Mouse (Mus musculus) gastrocnemius, postnatal 36 days (tissue): ENCODE data around the gene Ints5. TPM values are rescaled to one million over a fixed set of nuclear protein-coding genes. Genes with fewer than 3 reads are reported as not detected.

Experiments used
- microRNA-seq, 2 experiments: library from miRNA; unstranded; fragments of <30 nt; microRNA quantifications; one replicate each; pipeline ENCODE4 v1.2.0; 2021
- total RNA-seq, 2 experiments: library from RNA; stranded (reverse); gene quantifications; 2 replicates each; pipeline ENCODE4 v1.2.3; 2021

Ints5 gene
- total RNA-seq, 2 experiments from 2014 or later: 8.4 to 9.4 TPM

Small RNAs within 50 kb of the gene (microRNA-seq; reads per million reads assigned to microRNA genes)
- 0 reads per million in 2 experiments for gene Mir5136

Other genes with a start within 250 kb of the Ints5 start
- not detected for gene Chrm1, start 229.2 kb upstream of the Ints5 start, total RNA-seq
- gene Slc3a2, start 169.6 kb upstream of the Ints5 start, total RNA-seq: 10 to 100 TPM; 27.9 to 30.0 TPM
- gene Wdr74, start 157.2 kb upstream of the Ints5 start, total RNA-seq: 10 to 100 TPM; 15.2 to 20.4 TPM
- under 1 TPM in 1 of 2 experiments, not detected in 1; 0.66 TPM for gene 1700092M07Rik, start 152.3 kb upstream of the Ints5 start, total RNA-seq
- gene Stx5a, start 151.6 kb upstream of the Ints5 start, total RNA-seq: 10 to 100 TPM; 19.0 to 19.9 TPM
- gene Nxf1, start 135.9 kb upstream of the Ints5 start, total RNA-seq: 10 to 100 TPM; 24.1 to 32.9 TPM
- gene Tmem223, start 122.0 kb upstream of the Ints5 start, total RNA-seq: 10 to 100 TPM; 79.6 to 84.2 TPM
- gene Tmem179b, start 118.5 kb upstream of the Ints5 start, total RNA-seq: 1 to 10 TPM; 6.1 to 8.2 TPM
- gene Taf6l, start 106.6 kb upstream of the Ints5 start, total RNA-seq: 1 to 10 TPM; 4.6 to 4.9 TPM
- 10 to 100 TPM; 32.0 to 35.4 TPM for gene Polr2g, start 94.4 kb upstream of the Ints5 start, total RNA-seq
- gene Zbtb3, start 90.5 kb upstream of the Ints5 start, total RNA-seq: under 1 TPM; 0.42 to 0.74 TPM
- 1 to 10 TPM; 9.2 TPM for gene Ttc9c, start 73.7 kb upstream of the Ints5 start, total RNA-seq
- 10 to 100 TPM; 31.0 to 36.6 TPM for gene Hnrnpul2, start 73.0 kb upstream of the Ints5 start, total RNA-seq
- gene AC129217.1, start 63.2 kb upstream of the Ints5 start, total RNA-seq: 1 to 10 TPM in 1 of 2 experiments, not detected in 1; 1.4 TPM
- 10 to 100 TPM; 15.9 to 17.8 TPM for gene Bscl2, start 55.5 kb upstream of the Ints5 start, total RNA-seq
- not detected for gene Gng3, start 53.8 kb upstream of the Ints5 start, total RNA-seq
- gene Lrrn4cl, start 42.2 kb upstream of the Ints5 start, total RNA-seq: 1 to 10 TPM; 5.8 to 8.8 TPM
- gene Ubxn1, start 21.5 kb upstream of the Ints5 start, total RNA-seq: 100 to 1,000 TPM; 197 to 321 TPM
- 10 to 100 TPM; 56.4 to 67.2 TPM for gene Uqcc3, start 12.1 kb upstream of the Ints5 start, total RNA-seq
- gene Lbhd1, start 9.3 kb upstream of the Ints5 start, total RNA-seq: 1 to 10 TPM; 3.5 TPM
- gene Gm49403, start 9.1 kb upstream of the Ints5 start, total RNA-seq: not detected
- gene 1810009A15Rik, start 4.2 kb upstream of the Ints5 start, total RNA-seq: 10 to 100 TPM; 15.6 to 17.1 TPM
- under 1 TPM in 1 of 2 experiments, not detected in 1; 0.84 TPM for gene Gm49416, start 4.1 kb upstream of the Ints5 start, total RNA-seq
- gene Ganab, start 5.1 kb downstream of the Ints5 start, total RNA-seq: 10 to 100 TPM; 19.3 to 19.9 TPM
- 10 to 100 TPM; 28.3 to 31.2 TPM for gene B3gat3, start 27.4 kb downstream of the Ints5 start, total RNA-seq
- gene Rom1, start 36.4 kb downstream of the Ints5 start, total RNA-seq: 10 to 100 TPM in 1 of 2 experiments, 1 to 10 TPM in 1; 6.9 to 11.0 TPM
- gene Eml3, start 36.5 kb downstream of the Ints5 start, total RNA-seq: 1 to 10 TPM; 5.1 to 7.3 TPM
- gene Mta2, start 48.9 kb downstream of the Ints5 start, total RNA-seq: 10 to 100 TPM; 19.4 to 24.1 TPM
- 1 to 10 TPM; 6.0 to 7.7 TPM for gene Tut1, start 60.8 kb downstream of the Ints5 start, total RNA-seq
- 100 to 1,000 TPM; 441 to 447 TPM for gene Eef1g, start 74.0 kb downstream of the Ints5 start, total RNA-seq
- 100 to 1,000 TPM; 171 to 208 TPM for gene Ahnak, start 96.3 kb downstream of the Ints5 start, total RNA-seq
- gene Scgb1a1, start 195.0 kb downstream of the Ints5 start, total RNA-seq: not detected
- 10 to 100 TPM; 30.2 to 32.2 TPM for gene Asrgl1, start 242.6 kb downstream of the Ints5 start, total RNA-seq